Mouse (Mus musculus) inflammation-experienced regulatory T-cells (primary cell): ENCODE results near the gene Smim8. TPM values are rescaled to one million over a fixed set of nuclear protein-coding genes. Genes with fewer than 3 reads are reported as not detected.

Source experiments
- polyA plus RNA-seq, 2 experiments: library from polyadenylated mRNA; unstranded; fragments of 100-300 nt; shearing (Covaris generic); gene quantifications; one replicate each; pipeline ENCODE4 v1.2.1; 2017

The Smim8 gene
- 10 to 100 TPM; 54.0 to 56.3 TPM for polyA plus RNA-seq

DNA sequence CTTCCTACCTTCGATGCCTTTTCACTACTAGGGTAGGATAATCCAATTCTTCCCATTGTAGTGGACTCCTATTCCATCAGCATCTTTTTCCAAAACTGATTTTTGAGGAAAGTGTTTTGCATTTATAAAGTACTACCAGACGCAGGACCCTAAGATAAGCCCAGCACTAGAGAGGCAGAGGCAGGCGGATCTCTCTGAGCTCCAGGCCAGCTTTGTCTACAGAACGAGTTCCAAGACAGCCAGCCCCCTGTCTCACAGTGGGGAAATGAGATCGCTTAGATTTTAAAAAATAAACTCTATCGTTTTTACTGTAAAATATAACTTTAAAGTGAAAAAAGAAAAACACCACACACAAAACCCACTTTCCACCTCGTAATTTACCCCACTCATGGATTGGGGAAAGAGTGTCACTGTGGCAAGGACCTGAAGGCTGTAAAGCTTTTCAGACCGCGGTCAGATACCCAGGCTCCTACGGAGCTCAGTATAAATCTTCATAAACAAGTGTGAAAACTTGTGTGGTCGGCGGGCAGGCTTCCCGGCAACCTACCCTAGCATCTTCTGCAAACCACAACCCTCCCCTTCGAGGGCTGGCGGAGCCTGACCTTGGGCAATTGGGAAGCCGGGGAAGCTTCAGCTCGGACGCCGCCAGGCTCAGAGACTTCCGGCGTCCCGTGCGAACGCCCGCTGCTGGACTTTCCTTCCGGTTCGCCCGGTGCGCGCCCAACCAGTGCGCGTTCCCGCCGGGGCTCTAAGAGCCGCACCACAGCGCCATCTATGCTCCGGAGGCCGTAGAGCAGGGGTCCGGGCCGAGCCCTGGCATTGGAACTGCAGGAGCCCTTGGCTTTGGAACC lies at the start of gene Smim8:
TSS of gene Smim8 (minus strand) at position 747 of the 851 bp plus-strand sequence.

GRCm38 (mm10) chr4:34756163-34756562 lies 22.1 kb downstream of the Smim8 start, which contains the start of gene Gm136:
TSS of gene Gm136 (minus strand) at chr4:34756263.

GRCm38 (mm10) chr4:34729851-34730341 lies 48.3 kb downstream of the Smim8 start, which contains the start of gene Cfap206:
TSS of gene Cfap206 (minus strand) at chr4:34730206.

Other genes starting within 250 kb of the Smim8 start
- gene Akirin2, start 227.5 kb downstream of the Smim8 start, polyA plus RNA-seq = 10 to 100 TPM; 84.2 to 87.6 TPM
- 100 to 1,000 TPM in 1 of 2 experiments, 10 to 100 TPM in 1; 88.3 to 109 TPM for gene Orc3, start 163.5 kb downstream of the Smim8 start, polyA plus RNA-seq
- 10 to 100 TPM; 43.9 to 63.6 TPM for gene Rars2, start 163.5 kb downstream of the Smim8 start, polyA plus RNA-seq
- gene Slc35a1, start 91.0 kb downstream of the Smim8 start, polyA plus RNA-seq = 10 to 100 TPM; 26.9 to 30.6 TPM
- under 1 TPM in 1 of 2 experiments, not detected in 1; 0.69 TPM for gene Cfap206, start 48.2 kb downstream of the Smim8 start, polyA plus RNA-seq
- gene Gm136, start 22.2 kb downstream of the Smim8 start, polyA plus RNA-seq = not detected
- gene Zfp292, start 104.5 kb upstream of the Smim8 start, polyA plus RNA-seq = 10 to 100 TPM; 39.9 to 43.1 TPM
- gene Cga, start 115.4 kb upstream of the Smim8 start, polyA plus RNA-seq = not detected